Mouse (Mus musculus) adrenal gland, adult 8-10 months (tissue): Measurements from ENCODE around the gene Serac1. TPM values are rescaled to one million over a fixed set of nuclear protein-coding genes. Genes with fewer than 3 reads are reported as not detected.
A peak's percentile ranks its signal among the peaks of the same experiment; 100 is the strongest.

ENCODE experiments used
- DNase-seq: peaks from one replicate; pipeline ENCODE4 v3.0.0; 2022
- total RNA-seq, 4 experiments: library from RNA; stranded (reverse); gene quantifications; 2 replicates each; pipeline ENCODE4 v1.2.4; 2022

Serac1 gene
- total RNA-seq, 4 experiments from 2014 or later = 8.9 to 10.6 (median 9.9) TPM

DNA sequence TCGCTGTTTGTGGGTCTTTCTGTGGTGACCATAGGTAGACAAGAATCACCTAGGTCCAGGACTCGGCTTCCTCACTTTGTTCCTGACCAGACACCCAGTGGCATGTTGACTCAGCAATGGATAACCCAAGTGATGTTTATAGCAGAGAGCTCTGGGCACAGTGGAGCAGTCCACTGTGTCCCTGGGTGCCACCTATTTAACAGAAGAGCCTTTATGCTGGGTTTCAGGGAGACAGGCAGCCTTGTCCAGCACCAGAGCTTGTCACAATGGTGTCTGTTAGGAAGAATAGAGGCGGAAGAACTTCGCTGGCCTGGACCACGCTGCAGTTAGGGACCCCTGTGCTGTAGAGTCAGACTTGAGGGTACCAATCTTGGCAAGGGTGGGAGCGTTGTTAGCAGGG, 77.0 kb downstream of the Serac1 start:
- DNase-seq = no peak

DNA sequence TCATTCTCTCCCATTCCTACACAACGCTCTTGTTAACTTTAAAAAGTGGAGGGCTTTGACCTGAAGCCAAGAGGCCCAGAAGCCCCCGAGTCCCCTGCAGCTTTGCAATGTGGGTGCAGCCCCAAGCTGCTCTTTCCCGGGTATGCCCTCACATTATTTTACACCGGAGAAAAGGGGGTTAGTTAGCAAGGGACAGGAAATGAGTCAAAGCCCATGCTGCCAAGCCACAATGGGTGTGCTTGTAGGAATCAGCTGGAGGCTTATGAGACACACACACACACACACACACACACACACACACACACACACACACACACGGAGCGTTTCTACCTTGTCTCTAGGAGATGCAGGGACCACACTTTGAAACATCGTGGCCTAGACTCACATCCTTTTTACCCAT, 77.7 kb downstream of the Serac1 start:
- DNase-seq = no peak

DNA sequence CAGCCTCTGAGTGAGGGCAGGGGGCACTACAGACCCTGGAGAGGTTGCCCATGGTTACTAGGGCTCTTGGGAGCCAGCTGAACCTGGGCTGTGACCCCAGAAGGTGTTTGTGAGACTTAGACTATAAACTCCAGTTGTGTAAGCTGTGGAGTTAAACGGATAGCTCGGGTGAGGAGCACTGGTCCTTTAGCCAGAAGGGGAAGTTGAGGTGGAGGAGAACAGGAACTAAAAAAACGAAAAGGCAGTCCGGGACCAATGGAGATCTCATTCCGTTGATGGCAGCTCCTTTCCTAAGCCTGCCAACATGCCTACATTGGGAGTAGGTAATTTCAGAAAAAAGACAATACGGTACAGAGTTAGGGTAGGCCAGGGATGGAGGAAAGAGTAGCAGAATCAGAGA, 78.2 kb downstream of the Serac1 start:
- no peak for DNase-seq

DNA sequence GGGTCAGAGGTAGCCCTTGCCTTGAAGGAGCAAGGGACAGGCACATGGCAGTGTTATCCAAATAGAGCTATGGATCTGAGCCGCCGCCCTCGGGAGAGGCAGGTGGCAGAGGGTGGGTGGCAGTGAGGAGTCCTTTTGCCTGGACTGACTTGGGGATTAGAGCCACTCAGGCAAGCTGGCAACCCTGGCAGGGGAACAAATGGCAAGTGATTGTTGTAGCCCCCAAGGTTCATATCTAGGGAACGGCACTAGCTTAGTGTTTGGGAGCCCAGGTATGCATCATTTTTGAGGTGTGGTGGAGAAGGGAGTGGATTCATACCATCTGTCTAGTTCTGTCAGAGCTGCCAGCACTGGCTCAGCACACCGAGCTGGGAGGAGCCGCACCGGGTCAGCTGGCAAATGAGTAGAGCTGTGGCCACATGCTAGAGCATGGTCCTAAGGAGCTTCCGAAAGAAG, 78.6 kb downstream of the Serac1 start:
- DNase-seq = no peak

DNA sequence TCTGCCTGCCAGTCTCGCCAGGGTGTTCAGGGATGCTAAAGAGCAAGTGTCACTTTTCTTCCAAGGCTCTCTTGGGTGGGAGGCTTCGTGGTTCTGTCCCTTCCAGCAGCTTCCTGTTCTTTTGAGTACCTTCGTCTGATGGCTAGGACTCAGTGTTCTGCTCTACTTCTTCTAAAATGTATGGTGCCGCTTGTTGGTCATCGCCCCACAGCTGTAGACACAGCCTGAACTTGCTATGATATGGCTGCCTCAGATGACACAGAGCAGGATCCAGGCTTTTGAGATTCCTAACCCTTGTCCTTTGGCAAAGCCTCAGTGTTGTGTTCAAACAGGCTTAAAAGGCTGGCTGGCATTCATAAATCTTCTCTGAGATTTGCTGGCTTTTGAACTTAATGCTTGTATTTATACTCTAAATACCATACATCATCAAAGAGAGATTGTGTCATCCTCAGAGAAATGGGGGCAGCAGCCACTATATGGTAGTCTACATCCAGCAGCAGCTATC, 80.5 kb downstream of the Serac1 start:
- DNase-seq = no peak

DNA sequence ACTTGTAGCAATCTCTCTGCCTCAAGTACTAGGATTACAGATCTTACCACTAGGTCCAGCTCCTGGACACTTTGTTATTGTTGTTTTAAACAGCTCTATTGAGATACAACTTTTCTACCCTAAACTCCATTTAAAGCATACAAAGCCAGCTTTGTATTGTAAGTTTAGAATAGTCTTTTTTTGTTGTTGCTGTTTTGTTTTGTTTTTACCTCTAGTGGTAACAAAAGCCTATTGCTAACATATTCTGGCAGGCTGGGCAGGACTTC, 81.4 kb downstream of the Serac1 start:
- DNase-seq = no peak

DNA sequence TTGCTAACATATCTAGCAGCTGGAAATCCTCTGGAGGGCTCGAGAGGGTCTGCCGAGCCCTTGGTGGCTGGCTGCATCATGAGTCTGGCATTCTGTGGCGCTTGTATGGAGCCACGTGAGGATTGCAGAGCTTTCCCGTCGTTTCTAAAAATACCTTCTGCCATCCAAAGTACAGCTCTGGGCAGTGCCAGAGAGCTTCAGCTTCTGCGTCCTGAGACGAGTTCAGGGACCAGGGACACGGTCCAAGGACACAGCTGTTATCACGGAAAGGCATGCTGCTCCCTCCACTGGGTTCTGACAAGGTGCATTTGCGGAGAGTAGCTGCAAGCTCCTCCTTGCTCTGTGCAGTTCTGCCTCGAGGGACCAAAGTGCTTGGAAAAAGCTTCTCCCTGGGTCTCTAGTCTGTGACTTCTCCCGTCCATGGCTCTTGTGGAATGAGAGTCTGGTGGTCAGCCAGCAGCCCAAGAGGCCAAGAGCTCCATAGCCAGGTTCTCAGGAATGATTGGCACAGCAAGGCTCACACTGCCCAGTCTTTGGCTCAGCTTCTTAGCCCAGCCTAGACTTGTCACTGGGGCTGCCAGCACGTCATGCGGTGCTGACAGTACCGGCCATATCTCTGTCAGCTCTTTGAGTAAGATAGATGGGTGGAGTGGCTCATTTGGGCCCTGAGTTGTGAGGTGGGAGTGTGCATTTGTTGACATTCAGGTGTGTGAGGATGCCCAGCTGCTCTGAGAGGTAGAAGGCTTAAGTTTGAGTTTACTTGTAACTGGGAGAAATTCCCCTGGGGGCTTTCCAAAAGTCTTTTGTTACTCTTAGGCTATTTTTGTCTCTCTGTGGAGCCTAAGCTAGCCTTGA, 81.9 kb downstream of the Serac1 start:
- peak; percentile 87 for DNase-seq

DNA sequence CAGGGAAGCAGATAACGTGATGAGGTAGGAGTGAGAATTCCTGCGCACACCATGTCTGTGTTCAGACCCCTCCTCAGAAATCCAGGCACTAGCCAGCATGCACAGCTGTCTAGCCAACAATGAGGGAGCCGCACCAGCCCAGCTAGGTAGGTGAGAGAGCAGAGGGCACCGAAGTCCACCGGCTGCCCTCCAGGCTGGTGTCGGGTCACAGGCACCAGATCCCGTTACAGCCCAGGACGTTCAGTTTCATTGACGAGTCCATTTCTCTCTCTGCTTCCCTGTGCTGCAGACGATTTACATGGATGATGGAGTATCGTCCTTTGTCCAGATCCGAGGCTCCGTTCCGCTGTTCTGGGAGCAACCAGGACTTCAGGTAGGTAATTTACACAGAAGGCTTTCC, 83.0 kb downstream of the Serac1 start:
- DNase-seq = no peak

DNA sequence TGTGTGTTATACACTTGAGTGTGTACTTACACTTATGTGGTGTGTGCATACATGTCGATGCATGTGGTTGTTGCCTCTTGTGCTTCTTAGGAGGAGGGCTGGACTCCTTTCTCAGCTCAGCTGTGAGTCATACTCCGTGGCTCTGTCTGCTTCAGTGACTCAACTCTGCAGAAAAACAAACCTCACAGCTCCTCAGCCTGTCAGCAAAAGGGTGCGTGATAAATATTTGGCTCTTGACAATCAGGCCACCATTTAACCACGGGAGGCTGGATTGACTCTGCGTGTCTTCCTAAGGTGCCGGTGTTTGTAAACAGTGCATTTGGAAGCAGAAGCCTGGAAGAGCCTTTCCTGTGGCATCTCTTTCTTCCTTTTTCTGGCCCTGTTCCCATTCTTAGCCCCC, 84.9 kb downstream of the Serac1 start:
- DNase-seq = peak; percentile 68

DNA sequence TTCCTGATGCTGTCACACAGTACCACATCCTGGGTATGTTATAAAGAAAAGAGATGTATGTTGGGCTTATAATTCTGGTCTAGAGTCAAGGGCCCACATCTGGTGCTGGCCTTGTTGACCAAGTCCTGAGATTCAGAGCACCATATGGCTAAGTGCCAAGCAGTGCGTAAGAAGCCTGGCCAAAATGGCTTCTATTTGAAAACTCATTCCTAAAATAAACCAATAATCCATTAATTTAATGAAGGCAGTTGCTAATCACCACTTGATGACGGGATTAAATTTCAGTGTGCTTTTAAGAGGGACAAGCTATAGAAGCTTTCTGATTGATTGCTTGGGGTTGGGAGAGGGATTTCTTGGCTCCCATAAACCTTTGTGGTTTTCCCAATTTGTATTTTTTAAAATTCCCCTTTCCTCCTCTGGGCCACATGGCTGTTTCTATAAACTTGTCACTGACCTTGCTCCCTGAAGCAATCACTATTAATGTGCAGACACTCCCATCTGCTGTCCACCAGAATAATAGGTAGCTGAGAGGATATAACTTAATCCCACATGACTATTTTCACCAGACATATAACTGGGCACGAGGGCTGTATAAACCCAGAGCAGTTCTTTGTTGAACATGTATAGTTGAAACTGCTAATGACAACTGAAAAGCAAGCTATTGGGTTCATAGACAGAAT, 85.8 kb downstream of the Serac1 start:
- DNase-seq = no peak

DNA sequence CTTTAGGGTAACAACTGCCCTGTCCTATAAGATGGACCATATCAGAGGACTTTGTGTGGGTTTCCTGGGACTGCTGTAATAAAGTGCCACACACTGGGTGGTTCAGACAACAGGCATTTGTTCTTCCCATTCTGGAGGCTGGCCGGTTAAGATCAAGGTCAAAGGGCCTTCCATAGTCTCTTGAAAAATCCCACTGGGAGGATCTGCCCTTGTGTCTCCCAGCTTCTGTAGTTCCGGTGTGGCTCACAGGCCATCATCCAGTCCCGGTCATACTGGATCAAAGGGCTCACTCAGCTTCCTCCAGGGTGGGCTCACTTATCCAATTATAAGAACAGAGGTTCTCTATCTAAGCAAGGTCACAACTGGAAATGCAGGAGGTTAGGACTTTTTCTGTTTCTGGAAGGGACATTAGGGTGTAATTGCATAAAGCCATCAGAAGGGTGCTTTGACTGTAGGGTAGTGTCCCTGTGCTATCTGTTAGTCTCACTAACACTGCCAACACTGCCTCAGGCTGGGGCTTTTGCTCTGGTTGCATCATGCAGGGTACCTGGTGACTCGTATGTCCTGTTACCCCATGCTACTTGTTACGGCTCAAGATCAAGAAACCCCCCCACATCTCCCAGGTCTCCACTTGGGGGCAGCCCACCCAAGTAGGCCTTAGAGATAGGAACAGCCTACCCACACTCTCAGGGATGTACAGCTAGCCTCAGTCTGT, 86.5 kb downstream of the Serac1 start:
- no peak for DNase-seq

Other genes starting within 250 kb of the Serac1 start
- 10 to 100 TPM; 46.3 to 61.4 (median 52.9) TPM for gene Snx9, start 238.4 kb downstream of the Serac1 start, total RNA-seq
- 10 to 100 TPM in 3 of 4 experiments, 1 to 10 TPM in 1; 9.7 to 37.0 (median 23.9) TPM for gene Synj2, start 138.5 kb downstream of the Serac1 start, total RNA-seq
- gene Gtf2h5, start within 50 bp of the Serac1 start, total RNA-seq = 10 to 100 TPM; 72.6 to 91.7 (median 76.8) TPM
- 100 to 1,000 TPM in 2 of 4 experiments, 10 to 100 TPM in 2; 86.9 to 123 (median 107) TPM for gene Tulp4, start 26.7 kb upstream of the Serac1 start, total RNA-seq
- gene Tmem181a, start 177.1 kb upstream of the Serac1 start, total RNA-seq = 10 to 100 TPM; 13.9 to 15.1 (median 14.4) TPM
- gene Dynlt1a, start 237.8 kb upstream of the Serac1 start, total RNA-seq = 1 to 10 TPM; 2.6 to 7.1 (median 5.4) TPM